Mouse (Mus musculus) limb, embryonic 10.5 days (tissue): ENCODE measurements around the gene Nhlh2. TPM values are rescaled to one million over a fixed set of nuclear protein-coding genes. Genes with fewer than 3 reads are reported as not detected.

Source experiments
- DNase-seq: peaks from one replicate; pipeline ENCODE4 v3.0.0-alpha.2; 2017; ENCODE audit warnings: low spot score
- H3K27ac ChIP-seq: fragments of 300-500 bp; sonication (generic); 2 replicates; pipeline ENCODE4 v1.5.1; 2016; ENCODE audit warnings: mild to moderate bottlenecking
- H3K27me3 ChIP-seq: fragments of 300-500 bp; sonication (generic); 2 replicates; pipeline ENCODE4 v1.6.1; 2016; ENCODE audit warnings: low read depth, mild to moderate bottlenecking; ENCODE audit not compliant: poor library complexity, severe bottlenecking
- H3K36me3 ChIP-seq: fragments of 300-500 bp; sonication (generic); 2 replicates; pipeline ENCODE4 v1.6.1; 2016; ENCODE audit warnings: mild to moderate bottlenecking, moderate library complexity
- H3K4me1 ChIP-seq: fragments of 300-500 bp; sonication (generic); 2 replicates; pipeline ENCODE4 v1.6.1; 2016
- H3K4me3 ChIP-seq: fragments of 300-500 bp; sonication (generic); 2 replicates; pipeline ENCODE4 v1.5.1; 2016; ENCODE audit warnings: mild to moderate bottlenecking, moderate library complexity
- H3K9me3 ChIP-seq: fragments of 300-500 bp; sonication (generic); replicated peaks from 2 replicates; pipeline ENCODE4 v1.6.1; 2016; ENCODE audit warnings: mild to moderate bottlenecking
- WGBS: fragments of 180-500 bp; shearing (Covaris S2); methylation state at CpG from one replicate; pipeline ENCODE4 v1.1.7; 2016; 5-methylcytosine and 5-hydroxymethylcytosine counted together
- polyA plus RNA-seq: library from polyadenylated mRNA; unstranded; fragments of >200 nt; fragmentation: Nextera tagmentation; extraction: Ambion mirVana; gene quantifications from 2 replicates; pipeline ENCODE4 v1.2.1, GENCODE M21; 2016

The Nhlh2 gene
- polyA plus RNA-seq, 1 experiment from 2014 or later = 0.13 TPM

GRCm38 (mm10) chr3:102010681-102011317, 923 bp downstream of the Nhlh2 start:
- DNase-seq = no peak
- peak overlapping the region; percentile 49 for H3K4me3 ChIP-seq
- H3K27ac ChIP-seq = no peak overlapping the region
- H3K36me3 ChIP-seq = no peaks in the 10 kb centered on the region
- H3K4me1 ChIP-seq = peaks cover 21% of the 10 kb centered on the region
- peaks cover 84% of the 10 kb centered on the region for H3K27me3 ChIP-seq
- 4% methylated on average over 24 of the region's 24 CpGs for WGBS
- no peaks in the 10 kb centered on the region for H3K9me3 ChIP-seq

GRCm38 (mm10) chr3:102011318-102012075, 1.6 kb downstream of the Nhlh2 start:
- no peaks in the 10 kb centered on the region for H3K36me3 ChIP-seq
- H3K4me3 ChIP-seq = peak overlapping the region; percentile 49
- DNase-seq = no peak
- peaks cover 21% of the 10 kb centered on the region for H3K4me1 ChIP-seq
- H3K9me3 ChIP-seq = no peaks in the 10 kb centered on the region
- under 1% methylated on average over 48 of the region's 48 CpGs for WGBS
- peak overlapping the region; percentile 81 for H3K27ac ChIP-seq
- peaks cover 91% of the 10 kb centered on the region for H3K27me3 ChIP-seq

DNA sequence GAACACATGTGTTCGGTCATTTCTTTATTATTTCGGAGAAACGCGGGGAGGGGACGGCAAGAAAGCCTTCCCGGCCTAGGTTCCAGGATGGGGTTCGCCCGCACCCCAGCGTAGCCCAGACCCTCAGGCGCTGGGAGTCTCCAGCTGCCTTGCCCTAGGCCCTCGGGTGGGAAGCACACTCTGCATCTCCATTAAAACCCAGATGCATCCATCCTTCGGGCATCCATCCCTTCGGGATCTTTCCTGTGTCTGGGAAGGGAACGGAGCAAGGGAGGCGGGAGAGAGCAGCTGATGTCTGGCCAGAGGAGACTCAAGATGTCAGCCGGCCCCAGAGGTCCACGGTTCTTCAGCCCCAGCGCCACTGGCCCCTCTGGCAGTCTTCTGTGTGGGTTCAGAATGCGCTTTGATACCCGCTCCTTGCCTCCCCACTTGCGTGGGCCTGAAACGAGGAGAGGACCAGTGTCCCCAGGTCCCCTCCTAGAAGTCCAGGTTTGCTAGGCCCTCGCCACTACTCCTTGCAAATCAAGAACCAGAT, 2.3 kb downstream of the Nhlh2 start:
- peaks cover 21% of the 10 kb centered on the region for H3K4me1 ChIP-seq
- H3K36me3 ChIP-seq = no peaks in the 10 kb centered on the region
- peak overlapping the region; percentile 81 for H3K27ac ChIP-seq
- WGBS = 3% methylated on average over 23 of the region's 23 CpGs
- peak; percentile 75 for DNase-seq
- H3K9me3 ChIP-seq = no peaks in the 10 kb centered on the region
- peaks cover 97% of the 10 kb centered on the region for H3K27me3 ChIP-seq
- H3K4me3 ChIP-seq = peak overlapping the region; percentile 49

DNA sequence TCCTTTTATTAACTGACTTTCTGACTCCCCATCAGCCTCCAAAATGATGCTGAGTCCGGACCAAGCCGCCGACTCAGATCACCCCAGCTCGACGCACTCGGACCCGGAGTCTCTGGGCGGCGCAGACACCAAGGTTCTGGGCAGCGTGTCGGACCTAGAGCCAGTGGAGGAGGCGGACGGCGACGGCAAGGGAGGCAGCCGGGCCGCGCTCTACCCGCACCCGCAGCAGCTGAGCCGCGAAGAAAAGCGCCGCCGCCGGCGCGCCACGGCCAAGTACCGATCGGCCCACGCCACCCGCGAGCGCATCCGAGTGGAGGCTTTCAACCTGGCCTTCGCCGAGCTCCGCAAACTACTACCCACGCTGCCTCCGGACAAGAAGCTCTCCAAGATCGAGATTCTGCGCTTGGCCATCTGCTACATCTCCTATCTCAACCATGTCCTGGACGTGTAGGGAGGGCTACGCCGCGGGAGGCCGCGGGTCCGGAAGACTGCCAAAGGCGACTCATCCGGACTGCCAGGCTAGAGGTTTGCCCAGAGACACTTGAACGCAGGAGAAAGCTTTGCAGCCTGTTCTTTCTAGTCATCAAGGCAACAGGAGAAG, 2.8 kb downstream of the Nhlh2 start:
- under 1% methylated on average over 51 of the region's 53 CpGs for WGBS

GRCm38 (mm10) chr3:102020604-102021003, 10.7 kb downstream of the Nhlh2 start:
- Histone ChIP-seq H3K27ac (no peak overlapping the region), H3K4me1 (peaks cover 37% of the 10 kb centered on the region), H3K27me3 (peaks cover 55% of the 10 kb centered on the region), H3K9me3 (no peaks in the 10 kb centered on the region), H3K4me3 (no peak overlapping the region), H3K36me3 (no peaks in the 10 kb centered on the region)
- 53% methylated on average over 1 of the region's 1 CpGs for WGBS
- no peak for DNase-seq

More for the DNA sequence above, 2.8 kb downstream of the Nhlh2 start:
- Histone ChIP-seq H3K36me3 (no peaks in the 10 kb centered on the region), H3K9me3 (no peaks in the 10 kb centered on the region), H3K4me1 (peaks cover 22% of the 10 kb centered on the region), H3K27me3 (peaks cover 100% of the 10 kb centered on the region), H3K4me3 (peak overlapping the region; percentile 49), H3K27ac (peak overlapping the region; percentile 81; the same call in 1 of the 2 replicates)
- DNase-seq = peak; percentile 73

DNA sequence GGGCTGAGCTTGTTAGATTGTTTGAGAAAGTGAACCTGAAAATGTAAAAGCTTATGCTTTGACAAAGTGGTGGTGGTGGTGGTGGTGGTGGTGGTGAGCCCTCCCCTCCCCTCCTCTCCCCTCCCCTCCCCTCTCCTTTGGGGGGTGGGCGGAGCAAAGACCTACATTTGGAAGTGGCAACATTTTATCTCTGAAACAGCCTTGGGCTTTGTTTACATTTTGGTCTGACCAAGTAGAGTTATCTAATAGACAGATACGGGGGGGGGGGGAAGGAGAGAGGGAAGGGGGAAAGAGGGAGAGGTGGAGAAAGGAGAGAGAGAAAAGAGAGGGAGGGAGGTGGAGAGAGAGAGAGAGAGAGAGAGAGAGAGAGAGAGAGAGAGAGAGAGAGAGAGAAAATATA, 12.8 kb downstream of the Nhlh2 start:
- H3K4me3 ChIP-seq = peak overlapping the region; percentile 53; the same call in 1 of the 2 replicates
- no peaks in the 10 kb centered on the region for H3K36me3 ChIP-seq
- WGBS = 9% methylated on average over 1 of the region's 2 CpGs

DNA sequence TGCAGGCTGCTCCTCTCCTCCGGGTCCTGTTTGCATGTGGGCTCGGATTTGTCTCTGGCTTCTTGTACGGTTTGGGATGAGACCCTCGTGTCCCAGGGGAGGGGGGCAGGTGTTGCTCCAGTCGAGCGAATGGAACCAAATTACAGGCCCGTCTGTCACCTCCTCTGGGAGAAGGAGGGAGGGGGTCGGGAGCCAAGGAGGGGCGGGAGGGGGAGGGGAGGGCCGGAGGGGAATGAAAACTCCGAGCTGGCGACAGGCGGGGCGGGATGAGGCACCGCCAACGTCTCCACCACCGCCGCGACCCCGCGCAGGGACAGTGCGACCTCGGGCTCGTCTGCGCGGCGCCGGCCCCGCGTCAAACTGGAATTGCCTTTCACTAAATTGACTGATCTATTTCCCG, 13.5 kb downstream of the Nhlh2 start:
- Histone ChIP-seq H3K9me3 (no peaks in the 10 kb centered on the region), H3K27me3 (peaks cover 31% of the 10 kb centered on the region), H3K36me3 (no peaks in the 10 kb centered on the region), H3K4me1 (peaks cover 41% of the 10 kb centered on the region), H3K4me3 (peak overlapping the region; percentile 53), H3K27ac (peak overlapping the region; percentile 70; the same call in 1 of the 2 replicates)
- DNase-seq = peak; percentile 45
- WGBS = under 1% methylated on average over 31 of the region's 31 CpGs

More for the DNA sequence above, 12.8 kb downstream of the Nhlh2 start:
- no peaks in the 10 kb centered on the region for H3K9me3 ChIP-seq
- no peak overlapping the region; the same call in 1 of the 2 replicates for H3K27ac ChIP-seq
- H3K27me3 ChIP-seq = peaks cover 34% of the 10 kb centered on the region
- H3K4me1 ChIP-seq = peaks cover 44% of the 10 kb centered on the region
- DNase-seq = no peak

- Histone ChIP-seq H3K4me1 (peaks cover 41% of the 10 kb centered on the region), H3K36me3 (no peaks in the 10 kb centered on the region), H3K27me3 (peaks cover 31% of the 10 kb centered on the region), H3K4me3 (peak overlapping the region; percentile 53), H3K9me3 (no peaks in the 10 kb centered on the region), H3K27ac (peak overlapping the region; percentile 70; the same call in 1 of the 2 replicates)
- DNase-seq = peak; percentile 44
- under 1% methylated on average over 5 of the region's 5 CpGs for WGBS
Measured at GRCm38 (mm10) chr3:102023829-102024228, 14.0 kb downstream of the Nhlh2 start.

GRCm38 (mm10) chr3:102024981-102025451, 15.1 kb downstream of the Nhlh2 start:
- H3K4me1 ChIP-seq = peaks cover 41% of the 10 kb centered on the region
- H3K36me3 ChIP-seq = no peaks in the 10 kb centered on the region
- H3K4me3 ChIP-seq = no peak overlapping the region
- 0 out of 2 replicates have a peak overlapping the region, but pooled peaks have one; percentile 44 for H3K27ac ChIP-seq
- no peaks in the 10 kb centered on the region for H3K9me3 ChIP-seq
- H3K27me3 ChIP-seq = peaks cover 31% of the 10 kb centered on the region
- peak; percentile 38 for DNase-seq
- WGBS = 42% methylated on average over 9 of the region's 9 CpGs

- H3K27me3 ChIP-seq = peaks cover 31% of the 10 kb centered on the region
- H3K36me3 ChIP-seq = no peaks in the 10 kb centered on the region
- H3K4me1 ChIP-seq = peaks cover 41% of the 10 kb centered on the region
- H3K9me3 ChIP-seq = no peaks in the 10 kb centered on the region
- H3K4me3 ChIP-seq = no peak overlapping the region
- no peak overlapping the region for H3K27ac ChIP-seq
- DNase-seq = peak; percentile 20
- WGBS = 79% methylated on average over 5 of the region's 5 CpGs
Measured at GRCm38 (mm10) chr3:102025659-102026058, 15.8 kb downstream of the Nhlh2 start.

DNA sequence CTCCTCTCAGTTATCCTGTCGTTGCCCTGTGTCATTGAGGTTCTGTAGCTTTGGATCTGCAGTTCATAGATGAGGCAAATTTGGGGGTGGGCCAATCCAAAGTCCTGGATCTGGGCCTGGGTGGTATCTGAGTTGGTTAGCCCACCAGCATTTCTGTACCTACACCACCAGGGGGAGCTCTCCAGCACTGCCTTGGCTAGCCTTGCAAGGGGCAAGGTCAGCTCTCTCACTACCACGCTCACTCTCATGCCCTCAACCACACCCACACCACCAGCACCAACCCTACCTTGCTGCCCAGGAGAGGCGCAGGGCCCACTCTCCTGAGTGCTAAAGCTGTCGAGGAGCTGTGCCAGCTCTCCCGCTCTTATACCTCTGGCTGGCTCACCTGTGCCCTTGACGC, 18.0 kb downstream of the Nhlh2 start:
- DNase-seq = peak; percentile 49

DNA sequence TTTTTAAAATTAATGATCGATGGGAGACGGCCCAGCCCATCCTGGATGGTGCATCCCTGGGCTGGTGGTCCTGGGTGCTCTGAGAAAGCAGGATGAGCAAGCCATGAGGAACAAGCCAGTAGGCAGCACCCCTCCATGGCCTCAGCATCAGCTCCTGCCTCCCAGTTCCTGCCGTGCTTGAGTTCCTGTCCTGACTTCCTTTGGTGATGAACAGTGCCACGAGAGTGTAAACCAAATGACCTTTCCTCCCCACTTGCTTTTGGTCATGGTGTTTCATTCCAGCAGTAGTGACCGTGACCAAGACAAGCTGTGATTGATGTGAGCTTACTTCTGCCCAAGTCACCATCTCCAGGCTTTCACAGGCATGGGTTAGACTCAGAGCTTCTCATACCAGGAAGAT, 27.9 kb downstream of the Nhlh2 start:
- no peaks in the 10 kb centered on the region for H3K27me3 ChIP-seq
- no peaks in the 10 kb centered on the region for H3K9me3 ChIP-seq
- 95% methylated on average over 5 of the region's 5 CpGs for WGBS
- H3K4me3 ChIP-seq = no peak overlapping the region
- peak; percentile 2 for DNase-seq
- H3K27ac ChIP-seq = no peak overlapping the region
- no peaks in the 10 kb centered on the region for H3K4me1 ChIP-seq
- H3K36me3 ChIP-seq = no peaks in the 10 kb centered on the region

More for the DNA sequence above, 18.0 kb downstream of the Nhlh2 start:
- Histone ChIP-seq H3K4me1 (peaks cover 34% of the 10 kb centered on the region), H3K27ac (no peak overlapping the region), H3K9me3 (no peaks in the 10 kb centered on the region), H3K36me3 (no peaks in the 10 kb centered on the region), H3K27me3 (peaks cover 15% of the 10 kb centered on the region), H3K4me3 (no peak overlapping the region)
- WGBS = 61% methylated on average over 6 of the region's 6 CpGs
